In the genomic region with DNA sequence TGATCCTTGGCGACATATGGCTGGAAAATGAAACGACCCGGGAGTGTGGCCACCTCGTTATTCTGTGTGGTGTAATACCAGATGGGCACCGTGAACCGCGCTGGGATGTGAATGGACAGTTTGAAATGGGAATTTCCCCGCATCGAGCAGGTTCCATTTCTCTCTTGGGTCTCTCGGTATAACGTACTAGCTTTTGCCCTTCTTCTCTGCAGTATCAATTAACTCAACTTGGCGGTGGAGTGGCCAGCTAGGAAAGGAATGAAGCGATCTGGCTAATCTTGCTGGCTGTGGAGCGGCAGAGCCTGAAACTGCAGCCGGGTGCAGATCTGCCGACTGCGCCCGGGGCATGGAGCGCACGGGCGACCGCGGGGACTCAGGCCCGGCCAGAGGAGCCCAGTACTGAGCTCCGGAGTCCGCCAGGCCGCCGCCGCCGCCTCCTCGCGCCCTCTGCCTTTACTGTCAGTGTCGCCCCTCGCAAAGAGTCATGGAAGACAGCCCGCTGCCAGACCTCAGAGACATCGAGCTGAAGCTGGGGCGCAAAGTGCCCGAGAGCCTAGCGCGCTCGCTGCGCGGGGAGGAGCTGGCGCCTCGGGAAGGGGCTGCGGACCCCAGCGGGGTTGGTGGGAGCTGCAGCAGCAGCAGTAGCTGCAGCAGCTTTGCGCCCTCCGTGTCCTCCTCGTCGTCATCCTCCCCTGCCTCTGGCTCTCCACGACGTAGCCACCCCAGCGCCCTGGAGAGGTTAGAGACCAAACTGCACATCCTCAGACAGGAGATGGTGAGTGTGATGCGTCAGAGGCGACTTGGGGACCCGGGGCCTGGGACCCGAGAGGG, we compare ENCODE assay signal across 8 mouse cellular contexts. TPM values are rescaled to one million over a fixed set of nuclear protein-coding genes. Genes with fewer than 3 reads are reported as not detected.
DNase-seq lines count a peak whose midpoint lies in the region; ATAC-seq and TF ChIP-seq lines count a peak whose summit lies in the region.

No protein-coding gene starts in this region.

- TF ChIP-seq POLR2A in spleen, adult 2 months (IDR thresholded peaks at IDR 0.05; ENCODE audit: low read depth, low read length) = no peak
- no peak for TF ChIP-seq POLR2A in kidney, adult 2 months (IDR thresholded peaks at IDR 0.05; ENCODE audit: low read depth, low read length)
- TF ChIP-seq POLR2A in limb, embryonic 14.5 days (IDR thresholded peaks at IDR 0.05; ENCODE audit: borderline replicate concordance, extremely low read depth, insufficient read depth, insufficient read length) = no peak

- no peaks in the 10 kb centered on the region for H3K4me1 ChIP-seq in spleen, adult 2 months (ENCODE audit: control insufficient read depth, insufficient read depth, insufficient read length)
- peaks cover 13% of the 10 kb centered on the region for H3K4me1 ChIP-seq in embryonic facial prominence, embryonic 10.5 days
- H3K4me1 ChIP-seq in kidney, adult 2 months (ENCODE audit: control insufficient read depth, insufficient read depth, low read length) = peaks cover 7% of the 10 kb centered on the region
- no peaks in the 10 kb centered on the region for H3K4me1 ChIP-seq in limb, embryonic 14.5 days (ENCODE audit: control insufficient read depth, insufficient read depth, low read length)
- H3K4me1 ChIP-seq in neural tube, embryonic 11.5 days (ENCODE audit: control insufficient read depth, insufficient read depth, low read length) = no peaks in the 10 kb centered on the region

- H3K4me2 ChIP-seq in limb, embryonic 14.5 days (replicated peaks; ENCODE audit: low read depth, low read length, severe bottlenecking) = peak overlapping the region; percentile 85
- H3K4me2 ChIP-seq in neural tube, embryonic 11.5 days (ENCODE audit: low read depth) = peak overlapping the region; percentile 80

- 3% methylated on average over 58 of the region's 58 CpGs for WGBS in spleen, adult 2 months
- under 1% methylated on average over 58 of the region's 58 CpGs for WGBS in embryonic facial prominence, embryonic 10.5 days
- WGBS in kidney, adult 2 months = under 1% methylated on average over 58 of the region's 58 CpGs
- under 1% methylated on average over 47 of the region's 58 CpGs for WGBS in limb, embryonic 14.5 days
- under 1% methylated on average over 52 of the region's 58 CpGs for WGBS in neural tube, embryonic 11.5 days

- TF ChIP-seq CTCF in spleen, adult 2 months (IDR thresholded peaks at IDR 0.05; ENCODE audit: extremely low read depth, insufficient read depth, insufficient read length, insufficient replicate concordance) = no peak
- no peak for TF ChIP-seq CTCF in kidney, adult 2 months (conservative IDR thresholded peaks at IDR 0.05; ENCODE audit: insufficient read depth, insufficient read length, low read depth, low read length)

- no peak overlapping the region for H3K27ac ChIP-seq in spleen, adult 2 months (ENCODE audit: insufficient read depth, low read length)
- H3K27ac ChIP-seq in embryonic facial prominence, embryonic 10.5 days (replicated peaks) = peak overlapping the region; percentile 81
- H3K27ac ChIP-seq in kidney, adult 2 months (ENCODE audit: insufficient read depth, low read depth, low read length) = peak overlapping the region; percentile 86
- peak overlapping the region; percentile 86 for H3K27ac ChIP-seq in limb, embryonic 14.5 days (replicated peaks; ENCODE audit: low read depth, low read length)
- H3K27ac ChIP-seq in neural tube, embryonic 11.5 days (ENCODE audit: low read depth, low read length) = peak overlapping the region; percentile 88

- no peaks in the 10 kb centered on the region for H3K36me3 ChIP-seq in spleen, adult 2 months (ENCODE audit: control insufficient read depth, insufficient read depth, low read length)
- no peaks in the 10 kb centered on the region for H3K36me3 ChIP-seq in embryonic facial prominence, embryonic 10.5 days (replicated peaks)
- no peaks in the 10 kb centered on the region for H3K36me3 ChIP-seq in kidney, adult 2 months (ENCODE audit: control insufficient read depth, insufficient read depth, low read length)
- H3K36me3 ChIP-seq in limb, embryonic 14.5 days (ENCODE audit: control insufficient read depth, insufficient read depth, low read length) = no peaks in the 10 kb centered on the region
- no peaks in the 10 kb centered on the region for H3K36me3 ChIP-seq in neural tube, embryonic 11.5 days (ENCODE audit: control insufficient read depth, insufficient read depth, low read length)

- no peaks in the 10 kb centered on the region for H3K9me3 ChIP-seq in embryonic facial prominence, embryonic 10.5 days
- no peaks in the 10 kb centered on the region for H3K9me3 ChIP-seq in limb, embryonic 14.5 days (ENCODE audit: control insufficient read depth, low read length)
- H3K9me3 ChIP-seq in neural tube, embryonic 11.5 days (ENCODE audit: control insufficient read depth, low read length) = no peaks in the 10 kb centered on the region

- H3K4me3 ChIP-seq in spleen, adult 2 months (ENCODE audit: extremely low read depth, insufficient read depth, insufficient read length) = peak overlapping the region; percentile 39
- peak overlapping the region; percentile 76 for H3K4me3 ChIP-seq in embryonic facial prominence, embryonic 10.5 days
- H3K4me3 ChIP-seq in kidney, adult 2 months (ENCODE audit: insufficient read depth, low read depth, low read length) = peak overlapping the region; percentile 62
- H3K4me3 ChIP-seq in limb, embryonic 14.5 days (replicated peaks; ENCODE audit: low read length) = peak overlapping the region; percentile 77
- peak overlapping the region; percentile 74 for H3K4me3 ChIP-seq in neural tube, embryonic 11.5 days (ENCODE audit: low read depth, low read length)

- no peaks in the 10 kb centered on the region for H3K27me3 ChIP-seq in spleen, adult 2 months (ENCODE audit: control insufficient read depth, insufficient read depth, low read length)
- H3K27me3 ChIP-seq in embryonic facial prominence, embryonic 10.5 days (replicated peaks; ENCODE audit: low read depth, poor library complexity, severe bottlenecking) = no peaks in the 10 kb centered on the region
- H3K27me3 ChIP-seq in kidney, adult 2 months (replicated peaks; ENCODE audit: control insufficient read depth, insufficient read depth, low read length) = no peaks in the 10 kb centered on the region
- H3K27me3 ChIP-seq in limb, embryonic 14.5 days (ENCODE audit: control insufficient read depth, insufficient read depth, low read length) = no peaks in the 10 kb centered on the region
- H3K27me3 ChIP-seq in neural tube, embryonic 11.5 days (ENCODE audit: control insufficient read depth, insufficient read depth, low read length) = no peaks in the 10 kb centered on the region

- H3K9ac ChIP-seq in limb, embryonic 14.5 days (ENCODE audit: low read depth, low read length, severe bottlenecking) = peak overlapping the region; percentile 75
- H3K9ac ChIP-seq in neural tube, embryonic 11.5 days (ENCODE audit: low read length) = peak overlapping the region; percentile 75

- DNase-seq in spleen, adult 2 months (ENCODE audit: low read depth in 1 of 2, low spot score in 2 of 2) = no peak
- DNase-seq in spleen, adult 12 weeks (ENCODE audit: low spot score) = no peak
- DNase-seq in embryonic facial prominence, embryonic 10.5 days (ENCODE audit: low spot score) = peak; percentile 74
- DNase-seq in kidney, adult 2 months = peak; percentile 59
- DNase-seq in limb, embryonic 14.5 days (ENCODE audit: low spot score) = peak; percentile 42
- DNase-seq in neural tube, embryonic 11.5 days (ENCODE audit: low spot score) = peak; percentile 82
- peak; percentile 40 for DNase-seq in urinary bladder, postnatal 25 days (ENCODE audit: low spot score)

- ATAC-seq in granulocyte monocyte progenitor cell, adult 5-6 weeks (replicated peaks; ENCODE audit: poor library complexity, severe bottlenecking) = 0 out of 2 replicates have a peak, but pooled peaks have one; percentile 17
- ATAC-seq in limb, embryonic 14.5 days (ENCODE audit: low FRiP score, low read depth) = peak; percentile 48
- ATAC-seq in neural tube, embryonic 11.5 days (ENCODE audit: insufficient read depth, low FRiP score, low TSS enrichment) = peak; percentile 81

RNA-seq across cellular contexts. Expression of a gene that starts 0.6 kb away (rescaled TPM):
- polyA plus RNA-seq in spleen, adult 2 months (2012; rRNA removed) = 2.4 and 2.7 TPM in 2 replicates
- polyA plus RNA-seq in embryonic facial prominence, embryonic 10.5 days (2016; fragmentation: Nextera tagmentation; extraction: Ambion mirVana) = 1.7 and 2.1 TPM in 2 replicates
- total RNA-seq in granulocyte monocyte progenitor cell, adult 5-6 weeks (2014; fragmentation: Nextera tagmentation) = not detected in 2 replicates
- total RNA-seq in granulocyte monocyte progenitor cell, adult 5-6 weeks (2017) = not detected in 2 replicates
- polyA plus RNA-seq in kidney, adult 2 months (2012; rRNA removed) = 10.0 and 10.3 TPM in 2 replicates
- polyA plus RNA-seq in limb, embryonic 14.5 days (2012; rRNA removed) = 11.0 and 14.9 TPM in 2 replicates
- polyA plus RNA-seq in limb, embryonic 14.5 days (2014; fragmentation: Nextera tagmentation; extraction: Ambion mirVana) = 23.2 and 28.4 TPM in 2 replicates
- 3.9 and 4.3 TPM in 2 replicates for polyA plus RNA-seq in neural tube, embryonic 11.5 days (2014; fragmentation: Nextera tagmentation; extraction: Ambion mirVana)

Comparison
In these comparisons a context has a peak if more than half of its experiments do, and no peak if none do; other contexts are left out.
1. DNase-seq: peak in embryonic facial prominence, embryonic 10.5 days (single experiment), kidney, adult 2 months (single experiment), limb, embryonic 14.5 days (single experiment), neural tube, embryonic 11.5 days (single experiment) and urinary bladder, postnatal 25 days (single experiment); none in spleen, adult 2 months (0 of 2) and spleen, adult 12 weeks (single experiment).
2. ATAC-seq: peak in every context shown above with its lines; median percentile 81 in neural tube, embryonic 11.5 days; 48 in limb, embryonic 14.5 days; 17 in granulocyte monocyte progenitor cell, adult 5-6 weeks.
3. Peak in every context shown above with its lines, with median percentiles within 50 percentile points of each other: H3K4me3 ChIP-seq.